Mouse (Mus musculus) C2C12 (cell line): ENCODE results near the gene Phlpp1.

Experiments used
- CTCF ChIP-seq: IDR thresholded peaks from one replicate; pipeline ENCODE4 v1.5.1; 2011; ENCODE audit not compliant: control insufficient read depth, insufficient read depth, insufficient read length
- FOSL1 ChIP-seq: IDR thresholded peaks from one replicate; pipeline ENCODE4 v1.8.0; 2011; ENCODE audit warnings: mild to moderate bottlenecking, low read length; ENCODE audit not compliant: poor library complexity, insufficient read depth, severe bottlenecking
- MAX ChIP-seq: IDR thresholded peaks from one replicate; pipeline ENCODE4 v1.6.1; 2011; ENCODE audit warnings: mild to moderate bottlenecking, control low read depth
- MYOG ChIP-seq: IDR thresholded peaks from one replicate; pipeline ENCODE4 v1.6.1; 2011; ENCODE audit not compliant: control insufficient read depth, insufficient read length; ENCODE audit errors: extremely low read depth
- USF1 ChIP-seq: IDR thresholded peaks from one replicate; pipeline ENCODE4 v1.6.1; 2011; ENCODE audit warnings: low read depth, mild to moderate bottlenecking, control low read depth, moderate library complexity

DNA sequence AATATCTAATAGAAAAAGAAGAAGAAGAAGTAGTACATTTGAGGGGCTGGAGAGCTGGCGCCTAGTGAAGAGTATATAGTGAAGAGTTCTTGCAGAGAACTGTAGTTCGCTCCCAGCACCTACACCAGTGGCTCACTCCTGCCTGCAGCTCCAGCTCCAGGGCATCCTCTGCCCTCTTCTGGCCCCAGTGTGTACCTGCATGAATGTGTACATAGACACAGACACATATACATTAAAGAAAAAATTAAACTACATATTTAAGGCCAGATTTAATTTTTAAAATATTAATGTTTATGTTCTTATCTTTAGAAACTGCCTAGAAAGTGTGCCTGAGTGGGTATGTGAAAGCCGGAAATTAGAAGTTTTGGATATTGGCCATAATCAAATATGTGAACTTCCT is 175.2 kb downstream of the Phlpp1 start:
- no peak for TF ChIP-seq CTCF
- no peak for TF ChIP-seq MYOG
- no peak for TF ChIP-seq MAX
- TF ChIP-seq USF1: no peak
- TF ChIP-seq FOSL1: no peak
